Mouse (Mus musculus): Measurements from ENCODE around the gene Asb17. TPM values are rescaled to one million over a fixed set of nuclear protein-coding genes. Genes with fewer than 3 reads are reported as not detected.

Asb17 gene
- total RNA-seq, 1 experiment from 2014 or later: not detected

DNA sequence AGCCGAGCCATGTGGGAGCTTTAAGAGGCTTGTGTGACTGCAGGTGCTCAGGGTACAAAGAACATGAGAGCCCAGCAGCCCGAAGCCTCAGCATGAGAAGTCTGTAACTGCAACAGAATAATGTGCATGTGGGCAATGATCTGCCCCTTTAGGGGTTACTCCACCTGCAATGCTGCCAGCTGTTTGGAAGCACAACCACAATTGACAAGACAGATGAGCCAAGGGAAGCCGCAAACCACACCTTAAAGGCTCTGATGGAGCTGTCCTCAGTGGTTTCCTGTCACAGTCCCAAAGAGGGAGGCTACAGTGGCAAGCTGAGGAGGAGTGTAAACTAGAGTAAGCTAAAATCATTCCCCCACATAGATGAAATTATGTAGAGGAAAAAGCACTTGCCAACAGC lies 51.4 kb downstream of the Asb17 start:
- no peak for DNase-seq

DNA sequence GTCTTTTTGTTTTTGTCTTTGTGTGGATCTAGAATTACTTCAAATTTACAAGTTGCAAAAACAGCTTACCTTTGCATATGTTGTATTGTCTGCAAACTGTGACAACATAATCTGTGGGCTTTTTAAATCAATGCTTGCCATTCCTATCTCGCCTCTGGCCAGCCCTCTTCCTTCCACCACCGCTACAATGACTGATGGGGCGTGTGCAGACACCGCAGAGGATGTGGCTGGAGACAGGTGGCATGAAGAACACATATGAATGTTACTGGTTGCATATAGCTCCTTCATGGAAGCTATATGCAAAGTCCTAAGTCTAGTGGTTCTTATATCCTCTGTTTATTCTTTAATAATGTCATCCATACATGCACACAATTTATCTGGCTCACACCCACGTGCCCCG lies 53.2 kb downstream of the Asb17 start:
- DNase-seq: no peak

GRCm38 (mm10) chr3:153901904-153902303 lies 57.9 kb downstream of the Asb17 start:
- DNase-seq: no peak

GRCm38 (mm10) chr3:153902595-153902994 lies 58.6 kb downstream of the Asb17 start:
- no peak for DNase-seq

GRCm38 (mm10) chr3:153904586-153904985 lies 60.6 kb downstream of the Asb17 start:
- DNase-seq: peak; percentile 58

Other genes with a start within 250 kb of the Asb17 start
- 6.5 and 10.4 TPM in 2 replicates for gene St6galnac3, start 119.0 kb upstream of the Asb17 start, total RNA-seq (2021)
- gene Msh4, start 61.9 kb downstream of the Asb17 start, total RNA-seq (2021): 0.33 and 0.38 TPM in 2 replicates
- gene Rabggtb, start 68.8 kb downstream of the Asb17 start, total RNA-seq (2021): 78.1 and 98.5 TPM in 2 replicates
- 686 and 739 TPM in 2 replicates for gene Acadm, start 100.4 kb downstream of the Asb17 start, total RNA-seq (2021)
- not detected in 2 replicates for gene Slc44a5, start 129.2 kb downstream of the Asb17 start, total RNA-seq (2021)